Mouse (Mus musculus) liver, embryonic 13.5 days (tissue): ENCODE measurements around the gene 4930595D18Rik. TPM values are rescaled to one million over a fixed set of nuclear protein-coding genes. Genes with fewer than 3 reads are reported as not detected.
A peak's percentile ranks its signal among the peaks of the same experiment; 100 is the strongest.

Source experiments
- ATAC-seq: fragments of 200-750 bp; cut with Nextera tagmentation; 2 replicates; pipeline ENCODE4 v1.8.0; 2017; ENCODE audit warnings: low read depth, mild to moderate bottlenecking, moderate number of reproducible peaks, moderate library complexity
- DNase-seq: peaks from one replicate; pipeline ENCODE4 v3.0.0; 2022
- H3K27ac ChIP-seq: fragments of 300-500 bp; sonication (generic); 2 replicates; pipeline ENCODE4 v1.5.1; 2015; ENCODE audit warnings: moderate library complexity, mild to moderate bottlenecking, inconsistent platforms
- H3K27me3 ChIP-seq: fragments of 300-500 bp; sonication (generic); 2 replicates; pipeline ENCODE4 v1.6.1; 2015; ENCODE audit warnings: mild to moderate bottlenecking, inconsistent platforms
- H3K36me3 ChIP-seq: fragments of 300-500 bp; sonication (generic); 2 replicates; pipeline ENCODE4 v1.6.1; 2015; ENCODE audit warnings: mild to moderate bottlenecking, inconsistent platforms
- H3K4me1 ChIP-seq: fragments of 300-500 bp; sonication (generic); replicated peaks from 2 replicates; pipeline ENCODE4 v1.6.1; 2015; ENCODE audit warnings: inconsistent platforms
- H3K4me2 ChIP-seq: fragments of 300-500 bp; sonication (generic); 2 replicates; pipeline ENCODE4 v1.6.1; 2015; ENCODE audit warnings: inconsistent platforms, mild to moderate bottlenecking, moderate library complexity
- H3K4me3 ChIP-seq: fragments of 300-500 bp; sonication (generic); replicated peaks from 2 replicates; pipeline ENCODE4 v1.5.1; 2015; ENCODE audit warnings: mild to moderate bottlenecking, inconsistent platforms
- H3K9ac ChIP-seq: fragments of 300-500 bp; sonication (generic); 2 replicates; pipeline ENCODE4 v1.6.1; 2015; ENCODE audit warnings: mild to moderate bottlenecking, inconsistent platforms
- H3K9me3 ChIP-seq: fragments of 300-500 bp; sonication (generic); replicated peaks from 2 replicates; pipeline ENCODE4 v1.6.1; 2016; ENCODE audit warnings: inconsistent platforms
- WGBS: fragments of 180-500 bp; shearing (Covaris S2); methylation state at CpG from one replicate; pipeline ENCODE4 v1.1.7; 2015; ENCODE audit not compliant: insufficient replicate concordance; 5-methylcytosine and 5-hydroxymethylcytosine counted together
- polyA plus RNA-seq: library from polyadenylated mRNA; unstranded; fragments of >200 nt; fragmentation: Nextera tagmentation; extraction: Ambion mirVana; gene quantifications from 2 replicates; pipeline ENCODE4 v1.2.1, GENCODE M21; 2015

The 4930595D18Rik gene
- polyA plus RNA-seq, 1 experiment from 2014 or later = not detected

- Histone ChIP-seq H3K4me3 (no peak overlapping the region), H3K4me1 (0 out of 2 replicates have a peak, but pooled peaks cover 10% of the 10 kb centered on the region), H3K9ac (no peak overlapping the region), H3K27me3 (no peaks in the 10 kb centered on the region), H3K4me2 (no peak overlapping the region), H3K27ac (no peak overlapping the region), H3K9me3 (no peaks in the 10 kb centered on the region), H3K36me3 (peaks cover 3% of the 10 kb centered on the region; the same call in 1 of the 2 replicates)
- 79% methylated on average over 9 of the region's 9 CpGs for WGBS
- DNase-seq (no peak), ATAC-seq (no peak)
Measured at GRCm38 (mm10) chr12:111193331-111193730, 9.0 kb upstream of the 4930595D18Rik start.

DNA sequence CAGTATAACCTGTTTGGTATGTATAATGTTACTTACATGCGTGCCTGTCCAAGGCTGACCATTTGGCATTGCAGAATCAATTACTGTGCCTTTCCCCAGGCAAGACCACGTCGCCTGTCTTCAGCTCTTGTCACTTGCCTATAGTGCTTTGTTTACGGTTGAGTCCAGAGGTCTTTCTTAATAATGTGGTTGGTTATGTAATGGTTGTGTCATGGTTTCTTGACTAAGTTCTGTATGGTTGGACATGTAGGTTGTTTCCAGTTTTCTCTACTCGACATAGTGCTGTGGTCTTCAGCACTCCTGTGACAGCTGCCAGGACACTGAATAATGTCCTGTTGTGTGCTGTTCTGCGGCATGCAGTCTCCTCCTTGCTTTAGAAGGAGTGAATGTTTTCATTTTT is 8.5 kb upstream of the 4930595D18Rik start:
- Histone ChIP-seq H3K4me1 (0 out of 2 replicates have a peak, but pooled peaks cover 10% of the 10 kb centered on the region), H3K27ac (no peak overlapping the region), H3K27me3 (no peaks in the 10 kb centered on the region), H3K36me3 (peaks cover 3% of the 10 kb centered on the region; the same call in 1 of the 2 replicates), H3K4me2 (no peak overlapping the region), H3K9ac (no peak overlapping the region), H3K9me3 (no peaks in the 10 kb centered on the region), H3K4me3 (no peak overlapping the region)
- WGBS = 61% methylated on average over 6 of the region's 6 CpGs
- DNase-seq (no peak), ATAC-seq (no peak)

- Histone ChIP-seq H3K4me1 (0 out of 2 replicates have a peak, but pooled peaks cover 10% of the 10 kb centered on the region), H3K4me3 (no peak overlapping the region), H3K27ac (no peak overlapping the region), H3K9ac (no peak overlapping the region), H3K4me2 (no peak overlapping the region), H3K27me3 (no peaks in the 10 kb centered on the region), H3K36me3 (peaks cover 3% of the 10 kb centered on the region; the same call in 1 of the 2 replicates), H3K9me3 (no peaks in the 10 kb centered on the region)
- no peak for DNase-seq
- ATAC-seq = no peak
- WGBS = 57% methylated on average over 2 of the region's 2 CpGs
Measured at GRCm38 (mm10) chr12:111190891-111191290, 6.6 kb upstream of the 4930595D18Rik start.

GRCm38 (mm10) chr12:111190355-111190754 is 6.1 kb upstream of the 4930595D18Rik start:
- WGBS = 74% methylated on average over 5 of the region's 5 CpGs
- DNase-seq (no peak), ATAC-seq (no peak)
- Histone ChIP-seq H3K9ac (no peak overlapping the region), H3K36me3 (peaks cover 3% of the 10 kb centered on the region; the same call in 1 of the 2 replicates), H3K27ac (no peak overlapping the region), H3K27me3 (no peaks in the 10 kb centered on the region), H3K4me1 (0 out of 2 replicates have a peak, but pooled peaks cover 10% of the 10 kb centered on the region), H3K4me2 (no peak overlapping the region), H3K4me3 (no peak overlapping the region), H3K9me3 (no peaks in the 10 kb centered on the region)

DNA sequence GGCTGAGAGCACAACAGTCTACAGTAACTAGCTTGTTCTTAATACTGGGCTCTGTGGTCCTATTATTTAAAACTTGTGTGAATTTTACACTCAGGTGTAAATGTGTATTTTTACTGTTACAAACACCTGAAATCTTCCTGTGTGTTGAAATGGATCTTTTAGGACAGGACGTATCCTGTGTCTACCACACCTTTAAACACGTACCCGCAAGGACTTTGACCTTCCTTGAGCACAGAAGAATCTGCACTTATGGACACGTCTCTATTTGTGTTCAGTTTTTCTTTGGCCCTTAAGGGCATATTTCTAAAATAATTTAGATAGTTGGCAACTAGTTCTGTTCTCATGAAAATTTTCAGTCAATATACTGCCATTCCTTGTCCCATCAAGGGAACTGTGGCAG is 4.0 kb upstream of the 4930595D18Rik start:
- H3K9ac ChIP-seq = no peak overlapping the region
- ATAC-seq = no peak
- no peaks in the 10 kb centered on the region for H3K27me3 ChIP-seq
- no peaks in the 10 kb centered on the region for H3K9me3 ChIP-seq
- H3K4me2 ChIP-seq = no peak overlapping the region
- H3K4me3 ChIP-seq = no peak overlapping the region
- peaks cover 10% of the 10 kb centered on the region; the same call in 1 of the 2 replicates for H3K4me1 ChIP-seq
- H3K27ac ChIP-seq = no peak overlapping the region
- DNase-seq = no peak
- 84% methylated on average over 4 of the region's 4 CpGs for WGBS
- H3K36me3 ChIP-seq = peaks cover 3% of the 10 kb centered on the region; the same call in 1 of the 2 replicates

GRCm38 (mm10) chr12:111186986-111187385 is 2.7 kb upstream of the 4930595D18Rik start:
- no peak overlapping the region for H3K4me2 ChIP-seq
- no peak overlapping the region for H3K4me3 ChIP-seq
- H3K27me3 ChIP-seq = no peaks in the 10 kb centered on the region
- H3K27ac ChIP-seq = no peak overlapping the region
- H3K36me3 ChIP-seq = peaks cover 3% of the 10 kb centered on the region; the same call in 1 of the 2 replicates
- ATAC-seq = no peak
- no peak for DNase-seq
- no peak overlapping the region for H3K9ac ChIP-seq
- H3K9me3 ChIP-seq = no peaks in the 10 kb centered on the region
- WGBS = 73% methylated on average over 3 of the region's 3 CpGs
- H3K4me1 ChIP-seq = peaks cover 3% of the 10 kb centered on the region; the same call in 1 of the 2 replicates

GRCm38 (mm10) chr12:111182378-111182777 is 1.9 kb downstream of the 4930595D18Rik start:
- Histone ChIP-seq H3K4me2 (no peak overlapping the region), H3K4me1 (peaks cover 3% of the 10 kb centered on the region; the same call in 1 of the 2 replicates), H3K9me3 (no peaks in the 10 kb centered on the region), H3K4me3 (no peak overlapping the region), H3K36me3 (no peaks in the 10 kb centered on the region), H3K27ac (no peak overlapping the region), H3K27me3 (no peaks in the 10 kb centered on the region), H3K9ac (no peak overlapping the region)
- DNase-seq = no peak
- ATAC-seq = no peak
- WGBS = 84% methylated on average over 6 of the region's 6 CpGs

- whole genome bisulfite sequencing = 69% methylated on average over 5 of the region's 5 CpGs
- DNase-seq = no peak
- Histone ChIP-seq H3K4me2 (no peak overlapping the region), H3K36me3 (no peaks in the 10 kb centered on the region), H3K9me3 (no peaks in the 10 kb centered on the region), H3K4me3 (no peak overlapping the region), H3K4me1 (peaks cover 3% of the 10 kb centered on the region; the same call in 1 of the 2 replicates), H3K9ac (no peak overlapping the region), H3K27me3 (no peaks in the 10 kb centered on the region), H3K27ac (no peak overlapping the region)
- ATAC-seq = no peak
Measured at GRCm38 (mm10) chr12:111181848-111182247, 2.4 kb downstream of the 4930595D18Rik start.

GRCm38 (mm10) chr12:111178772-111179171 is 5.5 kb downstream of the 4930595D18Rik start:
- Histone ChIP-seq H3K27me3 (no peaks in the 10 kb centered on the region), H3K27ac (no peak overlapping the region), H3K4me2 (no peak overlapping the region), H3K9me3 (no peaks in the 10 kb centered on the region), H3K4me1 (no peaks in the 10 kb centered on the region; the same call in 1 of the 2 replicates), H3K9ac (no peak overlapping the region), H3K4me3 (no peak overlapping the region), H3K36me3 (0 out of 2 replicates have a peak, but pooled peaks cover 5% of the 10 kb centered on the region)
- 56% methylated on average over 4 of the region's 4 CpGs for WGBS
- no peak for DNase-seq
- ATAC-seq = no peak

DNA sequence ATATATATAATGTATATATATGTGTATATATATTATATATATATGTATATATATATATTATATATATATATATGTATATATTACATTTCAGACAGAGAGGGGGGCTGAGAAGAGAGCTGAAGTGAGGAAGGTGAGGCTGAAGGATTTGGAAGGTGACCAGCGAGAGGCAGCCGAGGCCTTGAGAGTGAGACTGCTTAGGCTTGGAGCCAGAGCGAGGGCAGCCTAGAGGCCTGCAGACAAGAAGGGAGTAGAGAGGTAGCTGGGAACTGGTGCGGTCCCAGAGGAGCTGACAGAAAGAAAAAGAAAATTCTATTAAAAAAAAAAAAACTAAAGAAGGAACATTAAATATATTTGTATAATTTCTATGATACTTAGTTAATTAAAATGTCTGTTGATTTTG is 15.4 kb downstream of the 4930595D18Rik start:
- Histone ChIP-seq H3K27me3 (peaks cover 6% of the 10 kb centered on the region), H3K4me3 (no peak overlapping the region), H3K4me1 (peaks cover 41% of the 10 kb centered on the region), H3K9me3 (no peaks in the 10 kb centered on the region), H3K36me3 (no peaks in the 10 kb centered on the region), H3K4me2 (no peak overlapping the region), H3K27ac (no peak overlapping the region), H3K9ac (no peak overlapping the region)
- WGBS = 86% methylated on average over 4 of the region's 4 CpGs
- no peak for DNase-seq
- ATAC-seq = no peak

DNA sequence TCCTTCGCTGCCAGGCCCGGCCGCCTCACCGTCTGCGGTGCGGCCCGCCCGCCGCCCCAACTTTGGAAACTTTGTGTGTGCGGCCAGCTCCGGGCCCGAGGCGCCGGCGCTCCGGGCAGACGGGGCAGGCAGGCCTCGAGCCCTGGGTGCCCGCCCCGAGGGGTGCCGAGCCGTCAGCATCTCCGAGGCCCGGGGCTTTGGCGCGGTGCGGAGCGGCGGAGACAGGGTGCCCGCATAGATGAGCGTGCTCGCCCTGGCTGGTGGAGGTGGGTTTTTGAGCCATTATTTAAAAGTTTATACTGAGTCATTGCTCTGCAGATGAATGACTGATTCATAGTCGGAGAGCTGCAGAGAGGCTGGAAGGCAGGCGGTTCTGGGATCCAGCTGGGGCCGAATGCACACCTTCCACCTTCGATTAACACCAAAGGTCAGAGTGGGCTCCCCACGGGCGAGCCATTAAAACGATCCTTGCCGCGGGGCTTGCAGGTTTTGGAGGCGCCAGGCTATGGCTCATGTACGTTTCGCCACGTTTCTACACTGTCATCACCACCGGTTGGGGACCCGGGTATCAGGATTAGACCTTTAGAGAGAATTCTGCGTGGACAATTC is 17.5 kb downstream of the 4930595D18Rik start:
- DNase-seq = no peak
- WGBS = under 1% methylated on average over 39 of the region's 48 CpGs

More for the DNA sequence above, 17.5 kb downstream of the 4930595D18Rik start:
- H3K4me1 ChIP-seq = peaks cover 60% of the 10 kb centered on the region
- H3K9ac ChIP-seq = peak overlapping the region; percentile 74
- no peaks in the 10 kb centered on the region for H3K36me3 ChIP-seq
- peak overlapping the region; percentile 66 for H3K27ac ChIP-seq
- no peaks in the 10 kb centered on the region for H3K9me3 ChIP-seq
- peak; percentile 19; the same call in 1 of the 2 replicates for ATAC-seq
- H3K4me3 ChIP-seq = peak overlapping the region; percentile 76
- peaks cover 6% of the 10 kb centered on the region for H3K27me3 ChIP-seq
- peak overlapping the region; percentile 82 for H3K4me2 ChIP-seq
